Comparison of ENCODE assay signal across 8 mouse cellular contexts in the genomic region with DNA sequence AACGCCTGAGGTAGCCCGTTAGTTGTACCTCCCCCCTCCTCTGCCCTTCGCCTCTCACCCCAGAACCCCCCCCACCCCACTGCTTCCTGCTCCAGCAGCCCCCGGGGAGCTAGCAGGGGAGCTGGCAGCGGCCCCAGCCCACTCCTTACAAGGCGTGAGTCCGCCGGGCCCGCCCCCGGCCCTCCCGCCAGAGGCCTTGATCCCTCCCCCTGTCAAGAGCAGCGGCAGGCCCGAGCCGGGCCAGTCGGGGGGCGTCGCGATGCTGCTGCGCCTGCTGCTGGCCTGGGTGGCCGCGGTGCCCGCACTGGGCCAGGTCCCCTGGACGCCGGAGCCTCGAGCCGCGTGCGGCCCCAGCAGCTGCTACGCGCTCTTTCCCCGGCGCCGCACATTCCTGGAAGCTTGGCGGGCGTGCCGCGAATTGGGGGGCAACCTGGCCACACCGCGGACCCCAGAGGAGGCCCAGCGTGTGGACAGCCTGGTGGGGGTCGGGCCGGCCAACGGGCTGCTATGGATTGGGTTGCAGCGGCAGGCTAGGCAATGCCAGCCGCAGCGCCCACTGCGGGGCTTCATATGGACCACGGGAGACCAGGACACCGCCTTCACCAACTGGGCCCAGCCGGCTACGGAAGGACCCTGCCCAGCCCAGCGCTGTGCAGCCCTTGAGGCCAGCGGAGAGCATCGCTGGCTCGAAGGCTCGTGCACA. TPM values are rescaled to one million over a fixed set of nuclear protein-coding genes. Genes with fewer than 3 reads are reported as not detected.
DNase-seq lines count a peak whose midpoint lies in the region; ATAC-seq and TF ChIP-seq lines count a peak whose summit lies in the region.

TSS of gene Cd248 (plus strand) at position 212 of the 703 bp plus-strand sequence.

- no peak within 1 kb of the TSS for H3K4me3 ChIP-seq in bone marrow, adult 2 months (replicated peaks; ENCODE audit: control insufficient read depth, low read depth, low read length)
- H3K4me3 ChIP-seq in hindbrain, postnatal 0 days (ENCODE audit: low read length): peak within 1 kb of the TSS; percentile 38
- peak within 1 kb of the TSS; percentile 57 for H3K4me3 ChIP-seq in liver, embryonic 13.5 days (replicated peaks)
- H3K4me3 ChIP-seq in neural tube, embryonic 15.5 days (replicated peaks): peak within 1 kb of the TSS; percentile 41

- H3K4me1 ChIP-seq in bone marrow, adult 2 months (ENCODE audit: control insufficient read depth, insufficient read depth, low read length): peaks cover 3% of the 10 kb centered on the region
- peaks cover 9% of the 10 kb centered on the region; the same call in 1 of the 2 replicates for H3K4me1 ChIP-seq in hindbrain, postnatal 0 days (ENCODE audit: insufficient read depth, low read length)
- H3K4me1 ChIP-seq in liver, embryonic 13.5 days (replicated peaks): peaks cover 71% of the 10 kb centered on the region
- peaks cover 43% of the 10 kb centered on the region for H3K4me1 ChIP-seq in neural tube, embryonic 15.5 days

- no peak for TF ChIP-seq POLR2A in bone marrow, adult 2 months (IDR thresholded peaks at IDR 0.05; ENCODE audit: borderline replicate concordance, control insufficient read depth, low read depth, low read length)

- peak; percentile 14; the same call in 1 of the 2 replicates for ATAC-seq in hindbrain, postnatal 0 days
- ATAC-seq in liver, embryonic 13.5 days (ENCODE audit: low read depth): peak; percentile 28; the same call in 1 of the 2 replicates
- no peak; the same call in 1 of the 2 replicates for ATAC-seq in neural tube, embryonic 15.5 days (ENCODE audit: low FRiP score)

- no peaks in the 10 kb centered on the region for H3K9me3 ChIP-seq in hindbrain, postnatal 0 days (ENCODE audit: low read length)
- no peaks in the 10 kb centered on the region for H3K9me3 ChIP-seq in liver, embryonic 13.5 days (replicated peaks)
- H3K9me3 ChIP-seq in neural tube, embryonic 15.5 days (replicated peaks): no peaks in the 10 kb centered on the region

- H3K36me3 ChIP-seq in hindbrain, postnatal 0 days (ENCODE audit: insufficient read depth, low read length): no peaks in the 10 kb centered on the region
- no peaks in the 10 kb centered on the region for H3K36me3 ChIP-seq in liver, embryonic 13.5 days
- H3K36me3 ChIP-seq in neural tube, embryonic 15.5 days: no peaks in the 10 kb centered on the region

- 6% methylated on average over 56 of the region's 56 CpGs for WGBS in bone marrow, adult 2 months
- WGBS in hindbrain, postnatal 0 days: 2% methylated on average over 49 of the region's 56 CpGs
- 2% methylated on average over 56 of the region's 56 CpGs for WGBS in liver, embryonic 13.5 days (ENCODE audit: insufficient replicate concordance)
- WGBS in neural tube, embryonic 15.5 days: 2% methylated on average over 56 of the region's 56 CpGs

- no peak for TF ChIP-seq CTCF in bone marrow, adult 2 months (IDR thresholded peaks at IDR 0.05; ENCODE audit: control insufficient read depth, insufficient read depth, low read length)
- TF ChIP-seq CTCF in hindbrain, postnatal 0 days (IDR thresholded peaks at IDR 0.05; ENCODE audit: low read depth): no peak

- H3K27me3 ChIP-seq in hindbrain, postnatal 0 days (ENCODE audit: insufficient read depth, low read length): no peaks in the 10 kb centered on the region
- H3K27me3 ChIP-seq in liver, embryonic 13.5 days: peaks cover 50% of the 10 kb centered on the region
- peaks cover 41% of the 10 kb centered on the region for H3K27me3 ChIP-seq in neural tube, embryonic 15.5 days (replicated peaks)

- H3K27ac ChIP-seq in bone marrow, adult 2 months (ENCODE audit: control insufficient read depth, insufficient read depth, low read depth, low read length, poor library complexity): peak within 1 kb of the TSS; percentile 28; the same call in 1 of the 2 replicates
- no peak within 1 kb of the TSS for H3K27ac ChIP-seq in hindbrain, postnatal 0 days
- peak within 1 kb of the TSS; percentile 87 for H3K27ac ChIP-seq in liver, embryonic 13.5 days
- H3K27ac ChIP-seq in neural tube, embryonic 15.5 days (replicated peaks): peak within 1 kb of the TSS; percentile 29; the same call in 1 of the 2 replicates

- peak; percentile 74 for DNase-seq in MN1 (ENCODE audit: low spot score)
- peak; percentile 88 for DNase-seq in gastrocnemius, postnatal 25 days
- DNase-seq in hindbrain, postnatal 0 days (ENCODE audit: low spot score): peak; percentile 67
- DNase-seq in liver, embryonic 13.5 days: no peak
- DNase-seq in B cell, adult 2 months: no peak
- no peak for DNase-seq in natural killer cell, adult 2 months (ENCODE audit: low spot score in 2 of 2)

- peak within 1 kb of the TSS; percentile 60 for H3K4me2 ChIP-seq in hindbrain, postnatal 0 days (ENCODE audit: low read depth, low read length)
- H3K4me2 ChIP-seq in liver, embryonic 13.5 days: peak within 1 kb of the TSS; percentile 85
- peak within 1 kb of the TSS; percentile 83 for H3K4me2 ChIP-seq in neural tube, embryonic 15.5 days

- H3K9ac ChIP-seq in hindbrain, postnatal 0 days (replicated peaks; ENCODE audit: low read length): peak within 1 kb of the TSS; percentile 52
- H3K9ac ChIP-seq in liver, embryonic 13.5 days: peak within 1 kb of the TSS; percentile 74
- peak within 1 kb of the TSS; percentile 53 for H3K9ac ChIP-seq in neural tube, embryonic 15.5 days (replicated peaks)

RNA-seq across cellular contexts. Expression of gene Cd248, which starts in this region (rescaled TPM):
- 0.50 and 1.9 TPM in 2 replicates for polyA plus RNA-seq in bone marrow, adult 2 months (2011; ENCODE audit: insufficient read depth, insufficient read length, low replicate concordance, missing spikeins)
- total RNA-seq in gastrocnemius, postnatal 25 days (2021): 10 to 100 TPM; 13.8 to 23.3 TPM
- total RNA-seq in hindbrain, postnatal 0 days (2014; rRNA removed): 15.4 and 16.4 TPM in 2 replicates
- 10.7 and 12.5 TPM in 2 replicates for polyA plus RNA-seq in hindbrain, postnatal 0 days (2015; fragmentation: Nextera tagmentation; extraction: Ambion mirVana)
- polyA plus RNA-seq in liver, embryonic 13.5 days (2015; fragmentation: Nextera tagmentation; extraction: Ambion mirVana): 3.1 and 3.7 TPM in 2 replicates
- polyA plus RNA-seq in neural tube, embryonic 15.5 days (2015; fragmentation: Nextera tagmentation; extraction: Ambion mirVana): 19.9 and 27.4 TPM in 2 replicates

Comparison
In these comparisons a context has a peak if more than half of its experiments do, and no peak if none do; other contexts are left out.
1. DNase-seq: peak in MN1 (single experiment), gastrocnemius, postnatal 25 days (single experiment) and hindbrain, postnatal 0 days (single experiment); none in liver, embryonic 13.5 days (single experiment), B cell, adult 2 months (0 of 2) and natural killer cell, adult 2 months (0 of 2).
2. Peak in every context shown above with its lines, with median percentiles within 50 percentile points of each other: H3K4me2 ChIP-seq and H3K9ac ChIP-seq.